Mouse (Mus musculus) gonadal fat pad, adult 2 months (tissue): ENCODE measurements around the gene Lmntd1. TPM values are rescaled to one million over a fixed set of nuclear protein-coding genes. Genes with fewer than 3 reads are reported as not detected.

Source experiments
- DNase-seq: peaks from one replicate; pipeline ENCODE4 v3.0.0-alpha.2; 2012; ENCODE audit warnings: low read depth
- polyA plus RNA-seq: library from polyadenylated mRNA; depleted of rRNA; stranded (reverse); fragments of >200 nt; gene quantifications from 2 replicates; pipeline ENCODE4 v1.2.3, GENCODE M21; 2012

Lmntd1 gene
- polyA plus RNA-seq, 1 experiment = 2.5 TPM

DNA sequence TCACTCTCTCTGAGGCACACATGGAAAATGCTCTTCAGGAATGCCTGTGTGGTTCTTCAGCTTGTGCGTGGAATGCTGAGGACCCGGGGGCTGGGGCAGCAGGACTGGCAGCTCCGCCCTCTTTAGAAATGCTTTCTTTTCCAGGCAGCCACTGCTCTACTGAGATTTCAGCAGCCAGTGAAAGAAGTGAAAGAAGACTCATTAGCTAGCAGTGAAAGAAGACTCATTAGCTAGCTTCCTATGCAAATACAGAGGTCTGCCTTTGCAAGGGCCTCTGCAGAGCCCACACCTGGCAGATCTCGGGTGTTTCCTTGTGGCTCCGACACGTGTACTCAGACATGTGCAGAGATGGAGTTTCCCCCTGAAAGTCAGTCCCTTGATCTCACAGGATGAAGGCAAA, 234.9 kb downstream of the Lmntd1 start:
- DNase-seq = no peak

DNA sequence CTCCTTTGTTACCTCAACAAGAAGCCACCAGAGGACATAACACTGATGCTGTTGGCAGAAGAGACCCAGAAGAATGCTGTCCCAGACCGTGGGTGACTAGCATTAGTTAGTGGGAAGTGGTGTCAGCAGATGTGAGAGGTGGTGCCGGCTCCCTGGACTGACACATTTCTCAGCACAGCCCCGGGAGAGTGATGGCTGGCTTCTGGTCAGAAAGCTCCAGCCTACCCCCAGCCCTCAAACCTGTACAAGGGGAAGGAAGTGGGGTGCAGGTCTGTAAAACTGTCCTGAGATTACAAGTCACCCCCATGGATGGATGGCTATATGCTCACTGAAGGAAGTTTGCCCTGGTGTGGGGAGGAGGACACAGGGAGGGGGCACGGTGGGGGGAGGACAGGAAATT, 235.4 kb downstream of the Lmntd1 start:
- no peak for DNase-seq

DNA sequence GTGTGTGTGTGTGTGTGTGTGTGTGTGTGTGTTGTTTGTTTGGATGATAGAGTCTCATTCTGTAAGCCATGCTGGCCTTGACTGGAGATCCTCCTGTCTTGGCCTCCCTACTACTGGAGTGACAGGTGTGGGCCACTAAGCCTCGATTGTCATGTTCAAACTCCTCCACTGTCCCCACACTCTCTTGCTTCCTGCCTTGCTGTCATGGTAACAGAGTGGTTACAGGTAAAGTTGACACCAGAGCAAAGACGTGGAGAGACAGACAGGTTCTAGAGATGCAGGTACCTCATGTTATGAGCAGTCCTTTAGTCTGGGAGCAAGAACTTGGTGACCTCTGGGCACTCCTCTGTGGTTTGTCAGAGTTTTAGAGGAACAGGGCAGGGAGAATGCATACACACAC, 239.7 kb downstream of the Lmntd1 start:
- DNase-seq = no peak

DNA sequence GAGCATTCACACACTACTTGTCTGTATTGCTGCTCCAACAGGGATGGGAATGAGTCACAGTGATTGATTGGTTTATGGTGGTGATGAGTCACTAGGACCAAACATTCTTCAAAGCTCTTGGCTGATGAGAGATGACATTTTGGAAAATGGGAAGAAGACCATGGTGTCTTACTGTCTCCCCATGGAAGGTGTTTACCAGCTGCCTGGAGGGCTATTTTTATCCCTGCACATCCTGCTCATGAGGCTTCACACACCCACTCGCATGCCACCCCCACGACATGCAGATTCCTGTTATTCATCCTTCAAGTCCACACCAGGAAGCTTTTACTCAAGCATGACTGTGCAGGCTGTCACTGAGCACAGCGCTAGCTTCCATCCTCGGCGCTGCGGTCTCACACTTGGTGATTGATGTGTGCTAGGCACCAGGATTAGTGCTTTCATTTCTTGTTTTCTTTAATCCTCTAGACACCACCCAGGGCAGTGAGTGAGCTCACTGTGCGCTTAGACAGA, 240.4 kb downstream of the Lmntd1 start:
- no peak for DNase-seq

DNA sequence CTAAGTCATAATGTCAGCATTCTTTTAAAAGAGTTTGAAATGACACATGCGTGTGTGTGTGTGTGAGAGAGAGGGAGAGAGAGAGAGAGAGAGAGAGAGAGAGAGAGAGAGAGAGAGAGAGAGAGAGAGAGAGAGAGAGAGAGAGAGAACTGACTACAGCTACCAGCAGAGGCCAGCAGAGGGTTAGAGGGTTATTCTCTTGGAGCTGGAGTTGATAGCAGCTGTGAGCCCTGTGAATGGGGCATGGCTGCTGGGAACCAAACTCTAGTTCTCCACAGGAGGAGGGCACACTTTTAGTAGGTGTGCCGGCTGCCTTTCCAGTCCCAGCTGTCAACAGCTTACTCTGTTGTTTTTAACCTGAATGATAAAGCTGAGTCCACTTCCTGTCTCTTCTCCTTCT, 242.1 kb downstream of the Lmntd1 start:
- no peak for DNase-seq

DNA sequence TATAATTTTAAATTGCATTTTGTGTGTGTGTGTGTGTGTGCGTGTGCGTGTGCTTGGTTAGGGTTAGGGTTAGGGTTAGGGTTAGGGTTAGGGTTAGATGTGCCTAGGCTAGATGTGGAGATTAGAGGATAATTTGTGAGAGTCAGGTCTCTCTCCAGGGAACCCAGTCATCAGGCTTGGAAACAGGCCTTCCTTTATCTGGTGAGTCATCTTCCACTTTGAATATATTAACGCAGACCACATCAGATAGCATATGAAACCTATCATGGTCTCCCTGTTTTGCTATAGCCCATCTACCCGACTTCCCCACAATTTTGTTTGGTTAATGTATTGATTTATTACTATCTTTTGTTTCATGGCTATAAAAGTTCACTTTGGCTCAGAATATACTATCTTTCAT, 242.5 kb downstream of the Lmntd1 start:
- no peak for DNase-seq

DNA sequence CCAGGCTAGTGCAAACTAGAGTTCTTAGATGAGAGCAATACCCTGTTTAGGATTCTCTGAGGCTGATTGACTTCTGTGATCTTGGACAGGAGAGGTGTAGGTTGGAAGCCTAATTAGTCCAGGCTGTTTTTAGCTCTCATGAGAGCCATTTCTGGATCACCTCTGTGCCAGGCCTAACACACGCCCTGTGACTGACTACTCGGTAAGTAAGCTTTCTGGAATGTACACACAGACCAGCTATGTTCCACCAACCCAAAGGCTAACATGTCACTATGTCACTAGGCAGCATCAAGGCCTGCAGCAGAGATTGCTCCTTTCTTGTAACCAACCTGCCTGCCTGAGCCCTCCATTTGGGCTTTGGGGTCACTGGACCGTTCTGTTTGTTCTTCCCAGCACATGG, 243.8 kb downstream of the Lmntd1 start:
- no peak for DNase-seq

DNA sequence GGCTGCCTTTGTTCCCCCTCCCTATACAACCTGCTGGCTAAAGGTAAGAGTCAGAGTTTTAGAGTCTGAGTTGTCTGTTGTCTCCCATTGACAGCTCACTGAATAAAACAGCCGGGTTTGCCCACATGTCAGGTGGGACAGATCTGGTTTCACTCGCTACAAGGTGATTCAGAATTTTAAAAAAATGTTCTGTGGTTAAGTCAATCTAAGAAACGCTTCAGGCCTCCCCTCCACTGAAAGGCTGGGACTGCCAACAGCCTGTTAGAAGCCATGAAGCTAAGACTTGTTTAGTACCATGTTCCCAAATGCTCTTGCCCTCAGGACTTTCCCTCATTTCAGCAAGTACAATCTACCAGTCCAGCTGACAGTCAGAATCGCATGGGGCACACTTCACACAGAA, 244.8 kb downstream of the Lmntd1 start:
- DNase-seq = no peak

DNA sequence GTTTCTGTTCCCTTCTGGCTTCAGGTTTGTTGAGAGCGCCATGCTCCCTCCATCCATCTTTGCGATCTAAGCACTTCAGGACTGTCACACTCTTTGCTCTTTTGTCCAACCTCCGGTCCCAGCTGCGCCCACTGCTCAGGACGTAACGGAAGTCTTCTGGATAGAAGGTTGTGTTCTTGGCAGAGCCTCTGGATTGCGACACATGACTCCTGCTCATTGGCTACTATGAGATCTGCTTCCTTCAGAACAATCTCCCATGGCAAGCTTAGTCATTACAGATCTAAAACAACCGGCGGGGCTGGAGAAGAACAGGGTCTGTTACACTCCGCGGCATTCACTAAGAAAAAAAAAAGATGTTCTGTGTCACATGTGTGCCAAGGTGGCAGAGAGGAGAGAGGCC, 247.6 kb downstream of the Lmntd1 start:
- no peak for DNase-seq

DNA sequence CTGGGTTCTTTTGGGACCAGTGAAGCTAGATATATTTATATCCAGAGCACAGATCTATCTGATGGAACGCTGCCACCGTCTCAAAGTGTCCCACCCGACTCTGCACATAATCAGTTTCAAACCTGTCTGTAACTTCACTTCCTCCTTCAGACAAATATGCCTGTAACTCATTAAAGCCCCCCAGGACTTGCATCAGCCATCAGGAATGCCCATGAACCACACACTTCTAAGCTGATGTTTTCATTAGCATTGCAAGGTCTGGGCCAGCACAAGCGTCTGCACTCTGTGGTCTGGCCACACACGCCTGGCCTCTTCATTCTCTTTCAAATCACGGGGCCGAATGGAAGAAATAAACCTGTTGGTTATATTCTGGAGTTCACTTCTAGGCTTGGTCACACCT, 250.4 kb downstream of the Lmntd1 start:
- no peak for DNase-seq

DNA sequence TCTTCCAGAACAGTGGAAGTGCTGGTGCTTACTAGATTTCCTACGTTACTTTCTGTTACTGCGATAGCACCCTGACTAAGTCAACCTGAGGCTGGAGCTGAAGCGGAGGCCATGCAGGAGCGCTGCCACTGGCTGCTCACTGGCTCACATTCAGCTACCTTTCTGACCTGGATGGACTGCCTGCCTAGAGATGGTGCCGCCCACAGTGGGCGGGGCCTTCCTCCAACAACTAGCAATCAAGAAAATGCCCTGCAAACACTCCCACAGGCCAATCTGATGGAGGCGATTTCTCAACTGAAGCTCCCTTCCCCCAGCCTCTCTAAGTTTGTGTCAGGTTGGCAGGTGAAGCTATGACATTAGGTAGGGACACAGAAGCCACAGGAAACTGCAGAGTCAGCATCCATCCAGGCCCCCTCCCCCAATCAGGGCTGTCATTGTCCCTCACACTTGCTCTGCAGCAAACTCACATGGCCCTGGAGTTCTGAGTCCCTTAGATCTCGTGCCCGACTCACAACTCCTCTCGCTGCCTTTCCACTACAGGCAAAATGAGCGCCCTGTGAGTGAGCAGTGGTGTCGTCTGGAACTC, 252.9 kb downstream of the Lmntd1 start:
- DNase-seq = no peak

DNA sequence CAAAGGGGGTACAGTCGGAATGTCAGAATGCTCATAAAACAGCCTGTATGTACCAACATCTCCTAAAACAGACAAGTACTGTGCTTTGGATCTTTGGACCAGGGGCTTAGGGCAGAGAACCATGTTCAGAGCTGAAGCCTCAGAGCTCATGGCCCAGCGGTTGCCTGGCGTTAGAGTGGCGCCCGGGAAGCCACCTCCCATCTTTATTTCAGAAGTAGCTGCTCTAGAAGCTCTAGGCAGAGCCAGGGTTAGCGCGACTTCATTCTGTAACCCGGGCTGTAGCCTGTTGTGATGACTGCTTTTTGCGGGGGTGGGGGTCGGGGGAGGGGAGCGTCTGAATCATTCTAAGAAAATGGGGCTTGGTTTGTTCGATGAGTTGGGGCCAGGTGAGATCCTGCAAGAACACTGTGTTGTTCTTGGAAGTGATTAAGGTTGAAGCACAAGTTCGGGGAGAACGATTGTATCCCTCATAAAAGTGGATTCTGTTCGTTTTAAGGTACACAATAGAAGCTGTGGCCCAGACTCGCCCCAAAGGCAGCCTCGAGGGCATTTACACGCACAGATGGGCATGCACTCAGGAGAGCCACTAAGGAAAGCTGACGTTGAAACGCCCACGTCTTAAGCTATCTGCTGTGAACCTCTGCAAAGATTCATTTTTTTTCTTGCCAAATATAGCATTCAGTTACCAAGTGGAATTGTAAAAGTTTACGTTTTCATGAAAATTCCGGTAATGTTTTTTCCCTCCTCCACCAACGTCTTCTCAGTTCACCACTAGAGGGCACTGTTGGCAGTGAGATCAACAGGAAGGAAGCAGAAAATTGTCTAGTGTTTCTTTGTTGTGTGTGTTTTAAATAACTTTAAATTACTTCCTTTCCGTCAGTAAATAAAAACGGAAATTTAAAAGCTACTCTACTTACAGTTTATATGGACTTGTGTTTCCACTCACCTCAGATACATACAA, 254.4 kb downstream of the Lmntd1 start:
- DNase-seq = no peak

DNA sequence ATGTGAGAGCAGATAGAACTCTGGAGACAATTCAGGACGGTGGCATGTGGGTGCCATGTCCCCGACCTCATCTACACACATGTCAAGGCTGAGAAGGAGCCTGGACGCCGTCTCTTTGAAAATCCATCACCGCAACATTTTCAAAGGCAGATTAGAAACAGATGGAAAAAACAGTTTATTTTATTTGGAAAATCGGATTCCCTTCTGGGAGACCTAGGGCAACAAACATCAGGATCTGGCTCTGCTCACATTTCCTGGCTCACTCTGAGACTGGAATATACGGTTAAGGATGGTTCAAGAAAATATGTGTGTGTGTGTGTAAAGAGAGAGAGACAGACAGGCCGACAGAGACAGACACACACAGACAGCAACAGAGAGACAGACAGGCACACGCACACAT, 256.1 kb downstream of the Lmntd1 start:
- no peak for DNase-seq

DNA sequence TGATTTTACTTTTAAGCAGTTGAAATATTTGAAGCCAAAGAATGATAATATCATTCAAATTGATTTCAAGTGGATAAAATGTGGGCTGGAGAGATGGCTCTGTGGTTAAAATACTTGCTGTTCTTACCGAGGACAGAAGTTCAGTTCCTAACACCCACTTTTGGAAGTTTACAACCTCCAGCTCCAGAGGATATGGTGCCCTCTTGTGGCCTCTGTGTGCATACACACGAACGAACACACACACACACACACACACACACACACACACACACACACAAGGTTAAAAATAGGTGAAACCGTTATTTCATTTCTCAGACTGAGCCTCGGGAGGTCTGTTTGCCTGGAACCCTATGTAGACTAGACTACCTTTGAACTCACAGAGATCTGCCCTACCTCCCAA, 260.3 kb downstream of the Lmntd1 start:
- no peak for DNase-seq

DNA sequence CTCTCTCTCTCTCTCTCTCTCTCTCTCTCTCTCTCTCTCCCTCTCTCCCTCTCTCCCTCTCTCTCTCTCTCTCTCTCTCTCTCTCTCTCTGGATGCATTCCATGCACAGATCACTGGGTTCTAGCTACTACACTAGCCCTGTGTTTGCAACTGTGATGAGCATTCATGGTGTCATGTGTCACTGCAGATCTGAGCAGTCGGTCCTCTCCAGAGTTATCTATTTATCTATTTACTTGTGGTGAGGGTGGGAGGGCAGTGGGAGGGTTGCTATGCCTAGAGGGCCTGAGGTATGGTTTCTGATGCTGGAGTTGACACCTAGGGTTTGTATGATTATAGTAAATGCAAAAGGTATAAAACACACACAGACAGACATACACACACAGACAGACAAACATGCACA, 261.4 kb downstream of the Lmntd1 start:
- no peak for DNase-seq

DNA sequence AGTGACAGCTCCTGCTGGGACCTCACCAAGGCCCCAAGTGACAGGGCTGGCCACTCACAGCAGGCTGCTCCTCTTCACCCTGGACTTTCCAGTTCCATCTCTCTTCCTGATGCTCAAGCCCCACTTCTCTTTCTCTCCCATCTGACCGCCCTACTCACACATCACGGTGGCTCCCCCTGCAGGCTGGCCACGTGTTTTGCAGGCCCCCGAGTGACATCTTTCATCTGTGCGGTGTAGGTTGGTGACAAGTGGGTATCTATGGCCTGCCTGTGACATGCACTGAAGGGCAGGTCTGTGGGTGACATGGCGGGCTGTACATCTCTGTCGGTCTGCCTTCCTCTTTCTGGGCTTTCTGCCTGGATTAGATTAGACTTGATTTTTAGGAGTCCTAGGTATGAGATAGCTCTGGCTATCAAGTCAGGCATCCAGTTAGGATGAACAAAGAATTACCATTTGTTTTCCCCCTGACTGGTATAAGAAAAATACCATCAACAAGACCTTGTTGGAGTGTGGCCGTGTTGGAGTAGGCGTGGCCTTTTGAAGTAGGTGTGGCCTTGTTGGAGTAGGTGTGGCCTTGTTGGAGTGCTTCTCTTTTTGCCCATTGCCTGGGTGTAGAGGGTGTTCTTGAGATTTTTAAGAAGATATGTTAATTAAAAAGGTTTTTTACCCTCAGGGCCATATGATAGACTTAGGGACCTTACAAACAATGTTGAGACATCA, 265.8 kb downstream of the Lmntd1 start:
- DNase-seq = no peak

DNA sequence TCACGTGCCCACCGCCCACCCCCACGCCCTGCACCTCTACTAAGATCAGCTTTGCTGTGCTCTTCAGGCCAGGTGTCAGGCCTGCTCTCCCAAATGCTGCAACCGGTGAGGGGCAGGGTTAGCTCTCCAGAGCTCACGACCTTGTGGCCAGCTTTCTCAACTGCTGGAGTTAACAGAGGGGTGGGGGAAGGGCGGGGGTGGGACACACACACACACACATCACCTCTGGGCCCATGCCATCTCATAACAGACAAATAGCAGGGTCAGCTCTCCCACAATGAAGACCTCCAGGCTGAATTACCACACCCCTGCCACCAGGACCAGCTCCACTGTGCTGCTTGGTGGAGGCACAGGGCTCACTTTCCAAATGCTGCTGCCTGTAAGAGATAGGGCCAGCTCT, 266.5 kb downstream of the Lmntd1 start:
- no peak for DNase-seq

DNA sequence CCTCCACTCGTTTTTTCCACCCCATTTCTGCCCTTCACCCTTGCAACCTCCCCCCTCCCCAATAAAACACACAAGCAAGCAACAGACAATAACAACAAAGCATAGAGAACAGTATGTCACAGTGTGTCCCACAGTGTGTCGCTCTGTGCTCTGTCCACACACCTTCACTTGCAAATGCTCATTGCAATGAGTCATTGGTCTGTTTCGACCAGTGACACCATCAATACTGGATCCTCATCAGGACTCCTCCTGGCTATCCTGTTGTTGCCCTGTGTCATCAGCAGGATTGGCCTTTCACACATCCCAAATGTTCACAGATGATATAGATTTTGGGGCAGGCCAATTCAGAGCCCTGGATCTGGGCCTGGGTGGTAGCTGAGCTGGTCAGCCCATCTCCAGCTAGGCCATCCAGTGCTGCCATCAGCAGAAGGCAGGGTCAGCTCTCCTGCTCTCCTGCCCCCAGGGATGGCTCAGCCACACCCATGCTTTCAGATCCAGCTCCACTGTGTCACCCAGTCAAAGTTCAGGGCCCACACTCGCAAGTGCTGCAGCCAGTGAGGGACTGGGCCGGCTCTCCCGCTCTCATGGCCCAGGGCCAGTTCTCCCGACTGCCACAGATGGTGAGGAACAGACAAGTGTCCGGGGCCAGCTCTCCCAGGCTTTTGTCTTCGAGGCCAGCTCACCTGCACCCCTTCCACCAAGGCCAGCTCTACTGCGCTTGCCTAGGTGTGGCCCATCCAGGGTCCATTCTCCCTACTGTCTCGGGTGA, 267.1 kb downstream of the Lmntd1 start:
- no peak for DNase-seq

DNA sequence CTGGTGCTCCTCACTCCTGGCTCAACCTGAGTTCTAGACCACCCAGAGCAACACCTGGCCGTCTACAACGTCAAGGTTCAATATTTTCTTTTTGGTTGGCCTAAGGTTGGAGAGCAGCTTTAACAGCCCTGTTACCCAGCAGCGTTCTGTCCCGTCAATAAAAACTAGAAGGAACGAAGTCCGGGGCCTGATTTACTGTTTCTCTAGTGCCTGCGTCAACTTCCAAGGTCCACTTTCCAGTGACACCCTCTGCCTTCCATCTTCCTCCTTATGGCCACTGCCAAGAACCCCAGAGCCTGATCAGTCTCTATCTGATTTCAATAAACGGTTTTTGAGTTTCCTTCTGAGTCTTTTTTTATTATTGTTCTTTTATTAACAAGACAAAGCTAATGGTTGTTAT, 267.8 kb downstream of the Lmntd1 start:
- DNase-seq = no peak

DNA sequence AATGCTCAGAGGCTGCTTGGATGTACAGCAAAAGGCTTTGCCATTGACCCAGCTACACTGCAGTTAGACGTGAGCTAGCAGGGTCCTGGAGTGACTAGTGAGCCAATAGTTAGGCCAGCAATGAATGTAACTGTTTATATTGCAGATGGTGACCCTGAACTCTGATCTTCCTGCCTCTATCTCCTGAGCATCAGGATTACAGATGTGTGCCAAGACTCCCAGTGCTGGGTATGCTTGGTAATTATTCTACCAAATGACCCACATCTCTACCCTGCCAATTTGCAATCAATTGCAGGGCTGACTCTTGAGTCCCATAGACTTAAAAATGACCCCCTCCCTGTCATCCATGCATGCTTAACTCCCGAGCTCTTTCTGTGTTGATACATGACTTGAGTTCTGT, 269.4 kb downstream of the Lmntd1 start:
- no peak for DNase-seq

DNA sequence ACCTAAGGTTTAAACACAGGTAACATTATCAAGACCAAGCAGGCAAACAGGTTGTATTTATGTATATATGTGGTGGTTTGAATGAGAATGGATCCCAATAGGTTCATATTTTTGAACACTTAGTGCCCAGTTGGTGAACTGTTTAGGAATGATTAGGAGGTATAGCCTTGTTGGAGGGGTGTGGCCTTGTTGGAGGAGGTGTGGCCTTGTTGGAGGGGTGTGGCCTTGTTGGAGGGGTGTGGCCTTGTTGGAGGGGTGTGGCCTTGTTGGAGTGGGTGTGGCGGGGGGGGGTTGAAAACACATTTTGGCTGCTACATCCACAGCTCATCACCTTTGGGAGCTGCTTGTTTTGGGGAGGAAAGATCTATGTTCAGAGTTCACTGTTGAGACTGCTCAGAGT, 270.7 kb downstream of the Lmntd1 start:
- DNase-seq = no peak

DNA sequence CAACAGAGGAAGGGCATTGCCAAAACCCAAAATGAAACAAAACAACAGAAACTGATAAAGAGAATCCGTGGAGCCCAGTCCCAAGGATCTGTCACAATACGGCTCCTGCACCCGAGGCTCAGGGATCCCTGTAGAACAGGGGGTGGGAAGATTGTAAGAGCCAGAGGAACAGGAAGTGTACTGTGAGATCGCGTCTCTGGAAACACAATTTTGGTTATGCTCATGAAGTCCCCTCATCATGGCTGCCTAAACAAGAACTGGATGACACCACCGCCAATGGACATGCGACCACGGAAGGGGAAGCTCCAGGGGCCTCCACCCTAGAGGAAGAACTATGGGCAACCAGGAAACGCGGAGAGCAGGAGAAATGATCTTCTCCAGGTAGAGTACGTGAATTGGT, 271.3 kb downstream of the Lmntd1 start:
- no peak for DNase-seq
